Mouse (Mus musculus): ENCODE results near the gene Apof. TPM values are rescaled to one million over a fixed set of nuclear protein-coding genes. Genes with fewer than 3 reads are reported as not detected.

Gene Apof
- total RNA-seq, 4 experiments from 2014 or later, result 0.30 TPM; not detected in 3

DNA sequence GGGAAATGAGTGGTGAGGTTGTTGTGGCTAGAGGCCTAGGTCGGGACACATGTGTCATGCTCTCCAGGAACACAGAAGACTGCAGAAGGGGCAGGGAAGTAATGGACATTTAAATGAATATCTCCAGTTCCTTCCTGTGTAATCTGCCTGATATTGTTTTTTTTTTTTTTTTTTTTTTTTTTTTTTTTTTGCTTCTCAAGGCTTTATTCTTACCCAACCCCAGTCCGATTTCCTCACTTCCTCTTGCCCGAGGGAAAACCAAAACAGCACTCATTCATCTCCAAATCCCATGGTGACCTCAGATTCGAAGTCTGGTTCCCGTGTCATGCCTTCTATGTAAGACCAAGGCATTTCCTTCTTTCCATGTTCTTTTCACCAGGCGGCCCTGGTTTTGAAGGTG, 29.8 kb downstream of the Apof start:
- DNase-seq (ENCODE audit: low spot score in 2 of 2), result no peak

DNA sequence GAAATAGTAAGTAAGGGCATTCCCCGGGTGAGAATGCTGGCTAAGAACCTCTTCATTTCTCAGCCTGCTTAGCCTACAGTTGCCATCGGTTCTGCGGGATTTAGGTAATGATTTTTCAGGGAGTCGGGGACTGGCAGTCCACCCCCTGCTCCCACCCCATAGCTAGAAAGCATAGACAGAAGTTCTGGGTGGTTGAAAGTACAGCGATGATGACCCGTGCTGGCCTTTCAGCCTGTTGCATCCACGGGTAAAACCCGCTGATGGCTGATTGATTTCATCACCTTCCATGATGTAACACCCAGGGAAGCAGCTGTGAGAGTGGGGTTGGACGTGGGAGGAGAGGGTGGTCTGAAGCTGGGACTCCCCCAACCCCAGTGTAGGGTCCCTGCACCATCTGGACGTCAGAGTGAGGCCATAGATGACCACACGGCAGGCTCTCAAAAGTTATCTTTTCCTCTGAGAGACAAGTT, 30.3 kb downstream of the Apof start, which contains the start of gene Il23a:
Il23a (minus strand) TSS at position 51 of the 470 bp plus-strand sequence.
- no peak for DNase-seq (ENCODE audit: low spot score in 2 of 2)

DNA sequence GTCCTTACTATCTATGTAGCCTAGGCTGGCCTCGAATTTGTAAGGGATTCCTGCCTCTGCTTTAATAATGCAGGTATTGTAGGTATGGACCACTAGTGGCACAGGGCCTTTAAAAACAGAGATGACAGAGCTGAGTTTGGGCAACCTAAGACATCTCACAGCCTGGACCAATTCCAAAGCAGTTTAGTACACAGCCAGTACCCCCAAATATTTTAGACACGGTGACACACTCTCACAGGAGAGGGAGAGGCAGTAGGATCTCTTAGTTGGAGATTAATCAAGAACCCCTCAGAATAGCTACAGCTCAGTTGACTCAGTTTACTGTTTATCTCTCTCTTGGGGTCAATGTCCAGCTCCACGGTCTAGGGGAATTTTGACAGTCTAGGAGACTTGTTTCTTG, 33.9 kb downstream of the Apof start:
- DNase-seq (ENCODE audit: low spot score in 2 of 2), result no peak

DNA sequence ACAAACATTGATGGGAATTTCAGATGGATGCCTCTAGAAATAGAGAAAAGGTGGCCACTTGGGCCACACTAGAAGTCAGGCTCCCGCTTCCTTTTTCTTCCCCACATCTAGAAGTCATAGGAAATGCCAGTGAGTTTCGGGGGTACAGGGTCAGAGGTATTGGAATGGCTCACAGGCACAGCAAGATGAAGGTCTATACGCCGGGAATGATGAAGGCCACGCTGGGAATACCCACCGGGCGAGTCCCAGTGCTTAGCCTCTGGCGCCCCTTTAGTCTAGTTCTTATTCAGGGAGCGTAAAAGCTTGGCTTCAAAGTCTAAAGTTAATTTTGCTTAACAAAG, 34.3 kb downstream of the Apof start:
- DNase-seq (ENCODE audit: low spot score in 2 of 2), result no peak

DNA sequence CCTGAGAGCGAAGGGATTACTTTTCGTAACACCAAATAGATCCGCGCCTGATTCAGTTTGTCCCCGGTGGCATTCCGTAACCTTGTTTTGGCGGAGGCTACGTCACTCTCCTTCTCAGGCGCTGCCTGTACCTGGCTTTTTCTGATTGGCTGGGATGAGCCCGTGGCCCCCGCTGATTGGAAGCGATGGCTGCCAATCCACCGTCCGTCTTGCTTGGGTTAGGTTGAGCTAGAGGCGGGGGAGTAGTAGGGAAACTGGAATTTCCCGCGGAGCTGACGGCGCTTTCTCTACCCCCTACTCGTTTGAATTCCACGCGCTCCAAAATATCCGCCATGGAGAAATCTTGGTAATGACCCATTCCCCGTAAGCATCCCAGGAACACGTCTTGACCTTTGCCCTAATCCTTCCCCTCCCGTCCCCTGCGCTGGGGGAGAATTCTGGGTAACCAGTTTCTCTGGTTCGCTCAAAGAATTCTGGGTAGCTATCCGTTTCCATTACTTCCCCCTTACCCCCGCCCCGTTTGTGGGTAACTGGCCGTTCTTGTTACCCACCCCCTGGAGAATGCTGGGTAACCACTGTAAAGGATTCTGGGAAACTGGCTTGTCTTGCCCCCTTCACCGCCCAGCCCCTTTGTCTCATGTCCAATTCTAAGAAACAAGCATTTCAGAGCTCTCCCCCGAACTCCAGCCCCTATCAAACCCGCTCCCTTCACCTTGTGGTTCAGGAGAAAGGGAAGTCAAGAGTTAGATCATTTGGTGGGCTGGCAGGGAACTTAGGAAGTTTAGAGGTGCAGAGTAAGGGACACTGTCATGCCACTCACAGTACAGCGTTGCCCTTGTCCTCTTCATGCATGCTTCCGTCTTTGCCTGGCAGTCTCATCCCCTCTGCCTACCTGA, 34.9 kb downstream of the Apof start, which contains the start of gene Pan2:
Pan2 (plus strand) TSS at position 210 of the 896 bp plus-strand sequence.
- DNase-seq (ENCODE audit: low spot score in 2 of 2), result peak; percentile 100

DNA sequence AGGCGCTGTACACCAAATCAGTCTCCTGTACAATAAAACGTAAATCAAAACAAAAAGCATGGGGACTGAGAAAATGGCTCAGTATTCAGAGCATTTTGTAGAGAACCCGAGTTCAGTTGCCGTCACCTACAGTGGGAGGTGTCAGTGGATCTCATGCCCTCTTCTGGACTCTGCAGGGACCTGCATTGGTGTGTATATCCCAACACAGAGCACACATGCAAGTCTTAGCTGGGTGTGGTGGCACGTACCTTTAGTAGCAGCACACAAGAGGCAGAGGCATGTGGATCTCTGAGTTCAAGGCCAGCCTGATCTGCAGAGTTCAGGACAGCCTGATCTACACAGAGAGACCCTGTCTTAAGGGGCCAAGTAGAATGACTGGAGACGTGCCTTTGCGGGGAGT, 41.2 kb downstream of the Apof start:
- no peak for DNase-seq (ENCODE audit: low spot score in 2 of 2)

DNA sequence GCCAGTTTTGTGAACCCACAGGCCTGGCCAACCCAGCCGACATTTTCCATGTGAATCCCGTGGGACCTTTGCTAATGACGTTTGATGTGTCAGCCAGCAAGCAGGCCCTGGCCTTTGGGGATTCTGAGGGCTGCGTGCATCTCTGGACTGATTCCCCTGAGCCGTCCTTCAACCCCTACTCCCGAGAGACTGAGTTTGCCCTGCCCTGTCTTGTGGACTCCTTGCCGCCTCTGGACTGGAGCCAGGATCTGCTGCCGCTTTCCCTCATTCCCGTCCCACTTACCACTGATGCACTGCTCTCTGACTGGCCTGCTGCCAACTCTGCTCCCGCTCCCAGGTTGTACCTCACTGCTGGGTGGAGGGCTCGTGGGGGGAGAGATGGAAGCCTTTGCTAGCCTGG, 41.7 kb downstream of the Apof start:
- DNase-seq (ENCODE audit: low spot score in 2 of 2), result no peak

DNA sequence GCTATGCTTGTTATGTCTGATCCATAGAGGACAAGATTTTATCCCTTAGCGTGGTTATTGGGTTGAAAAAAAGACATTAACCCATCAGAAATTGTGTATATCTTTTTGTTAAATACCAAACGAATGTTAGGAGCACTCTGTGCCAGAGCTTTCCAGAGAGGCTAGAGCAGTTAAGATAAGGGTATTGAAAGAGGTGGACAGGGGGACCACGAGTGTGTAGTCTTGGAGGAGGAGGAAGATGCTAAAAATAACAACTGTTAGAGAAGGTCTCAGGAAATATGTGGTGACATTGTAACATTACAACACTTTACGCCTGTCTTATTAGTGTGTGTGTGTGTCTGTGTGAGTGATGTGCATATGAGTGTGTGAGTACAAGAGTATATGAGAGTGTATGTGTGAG, 42.4 kb downstream of the Apof start:
- DNase-seq (ENCODE audit: low spot score in 2 of 2), result no peak

DNA sequence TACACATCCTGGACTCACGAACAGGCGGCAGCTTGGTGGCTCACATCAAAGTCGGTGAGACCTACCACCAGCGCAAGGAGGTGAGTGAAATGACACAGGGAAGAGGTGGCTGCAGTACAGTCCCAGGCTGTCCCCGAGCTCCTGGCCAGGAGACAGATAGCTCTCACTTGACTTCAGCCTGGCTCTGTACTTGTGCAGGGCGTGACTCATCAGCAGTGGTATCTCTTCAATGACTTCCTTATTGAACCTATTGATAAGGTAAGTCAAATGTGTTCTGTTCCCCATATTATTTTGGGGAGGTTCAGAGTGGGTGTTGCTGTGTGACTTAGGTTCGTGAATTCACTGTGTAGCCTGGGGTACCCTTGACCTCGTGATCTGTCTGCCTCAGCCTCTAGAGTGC, 47.1 kb downstream of the Apof start:
- DNase-seq (ENCODE audit: low spot score in 2 of 2), result no peak

Other genes starting within 250 kb of the Apof start
- 100 to 1,000 TPM; 335 to 362 (median 360) TPM for gene Naca, start 233.1 kb upstream of the Apof start, total RNA-seq (2022)
- 100 to 1,000 TPM; 118 to 126 (median 124) TPM for gene Ptges3, start 209.7 kb upstream of the Apof start, total RNA-seq (2022)
- gene Atp5b, start 185.4 kb upstream of the Apof start, total RNA-seq (2022), result 1,000 to 10,000 TPM; 1,625 to 1,859 (median 1,782) TPM
- 10 to 100 TPM; 36.4 to 39.1 (median 38.4) TPM for gene Baz2a, start 177.1 kb upstream of the Apof start, total RNA-seq (2022)
- gene Rbms2, start 88.4 kb upstream of the Apof start, total RNA-seq (2022), result 10 to 100 TPM; 14.3 to 18.7 (median 17.1) TPM
- gene Gls2, start 74.2 kb upstream of the Apof start, total RNA-seq (2022), result 10 to 100 TPM; 32.6 to 36.0 (median 34.0) TPM
- gene Spryd4, start 56.9 kb upstream of the Apof start, total RNA-seq (2022), result 1 to 10 TPM; 8.4 to 9.4 (median 9.2) TPM
- not detected for gene Mip, start 42.8 kb upstream of the Apof start, total RNA-seq (2022)
- gene Timeless, start 36.6 kb upstream of the Apof start, total RNA-seq (2022), result 1 to 10 TPM; 6.4 to 9.9 (median 7.8) TPM
- not detected for gene Apon, start 14.6 kb upstream of the Apof start, total RNA-seq (2022)
- gene Stat2, start 1.9 kb downstream of the Apof start, total RNA-seq (2022), result 10 to 100 TPM; 26.8 to 38.6 (median 28.2) TPM
- gene Il23a, start 30.1 kb downstream of the Apof start, total RNA-seq (2022), result under 1 TPM in 1 of 4 experiments, not detected in 3; 0.36 TPM
- 10 to 100 TPM; 14.5 to 15.5 (median 15.3) TPM for gene Pan2, start 34.7 kb downstream of the Apof start, total RNA-seq (2022)
- gene Cnpy2, start 53.8 kb downstream of the Apof start, total RNA-seq (2022), result 10 to 100 TPM; 66.6 to 76.7 (median 67.6) TPM
- gene Cs, start 69.1 kb downstream of the Apof start, total RNA-seq (2022), result 100 to 1,000 TPM; 221 to 239 (median 230) TPM
- gene Coq10a, start 100.3 kb downstream of the Apof start, total RNA-seq (2022), result 10 to 100 TPM; 59.3 to 62.4 (median 61.5) TPM
- 10 to 100 TPM; 41.2 to 49.0 (median 44.8) TPM for gene Ankrd52, start 108.4 kb downstream of the Apof start, total RNA-seq (2022)
- under 1 TPM in 3 of 4 experiments, not detected in 1; 0.27 to 0.61 (median 0.59) TPM for gene Slc39a5, start 132.6 kb downstream of the Apof start, total RNA-seq (2022)
- gene Nabp2, start 142.8 kb downstream of the Apof start, total RNA-seq (2022), result 10 to 100 TPM; 90.1 to 97.4 (median 94.1) TPM
- 10 to 100 TPM; 72.2 to 79.3 (median 73.4) TPM for gene Rnf41, start 143.0 kb downstream of the Apof start, total RNA-seq (2022)
- gene Smarcc2, start 190.6 kb downstream of the Apof start, total RNA-seq (2022), result 100 to 1,000 TPM; 262 to 275 (median 268) TPM
- gene Myl6, start 225.5 kb downstream of the Apof start, total RNA-seq (2022), result 100 to 1,000 TPM; 555 to 620 (median 586) TPM
- gene Myl6b, start 230.0 kb downstream of the Apof start, total RNA-seq (2022), result 10 to 100 TPM; 29.9 to 33.3 (median 32.4) TPM

Data from left cerebral cortex, adult 8-10 months (tissue).